Mouse (Mus musculus): ENCODE results near the gene Wbp1l. TPM values are rescaled to one million over a fixed set of nuclear protein-coding genes. Genes with fewer than 3 reads are reported as not detected.

The Wbp1l gene
- total and polyA plus RNA-seq, 3 experiments, result 52.9 to 70.0 TPM; not detected in 1

Other genes starting within 250 kb of the Wbp1l start
- gene 2310034G01Rik, start 248.8 kb upstream of the Wbp1l start, total RNA-seq (2012; rRNA removed), result 0.50 and 0.78 TPM in 2 replicates
- gene 2310034G01Rik, start 248.8 kb upstream of the Wbp1l start, polyA plus RNA-seq (2012; ENCODE audit: insufficient read depth in 1 of 2, insufficient read length in 2 of 2, low read depth in 1 of 2, low replicate concordance in 2 of 2, missing spikeins in 1 of 2), result under 1 TPM in 1 of 2 experiments, not detected in 1; 0.95 TPM
- gene Actr1a, start 203.3 kb upstream of the Wbp1l start, total RNA-seq (2012; rRNA removed), result 140 TPM in 2 replicates
- gene Actr1a, start 203.3 kb upstream of the Wbp1l start, polyA plus RNA-seq (2012; ENCODE audit: insufficient read depth in 1 of 2, insufficient read length in 2 of 2, low read depth in 1 of 2, low replicate concordance in 2 of 2, missing spikeins in 1 of 2), result 100 to 1,000 TPM; 193 to 530 TPM
- 11.4 and 13.7 TPM in 2 replicates for gene Sufu, start 202.2 kb upstream of the Wbp1l start, total RNA-seq (2012; rRNA removed)
- 10 to 100 TPM in 1 of 2 experiments, not detected in 1; 42.5 TPM for gene Sufu, start 202.2 kb upstream of the Wbp1l start, polyA plus RNA-seq (2012; ENCODE audit: insufficient read depth in 1 of 2, insufficient read length in 2 of 2, low read depth in 1 of 2, low replicate concordance in 2 of 2, missing spikeins in 1 of 2)
- 19.1 and 21.2 TPM in 2 replicates for gene Trim8, start 97.4 kb upstream of the Wbp1l start, total RNA-seq (2012; rRNA removed)
- 10 to 100 TPM in 1 of 2 experiments, not detected in 1; 57.2 TPM for gene Trim8, start 97.4 kb upstream of the Wbp1l start, polyA plus RNA-seq (2012; ENCODE audit: insufficient read depth in 1 of 2, insufficient read length in 2 of 2, low read depth in 1 of 2, low replicate concordance in 2 of 2, missing spikeins in 1 of 2)
- 62.4 and 74.8 TPM in 2 replicates for gene Arl3, start 25.9 kb upstream of the Wbp1l start, total RNA-seq (2012; rRNA removed)
- gene Arl3, start 25.9 kb upstream of the Wbp1l start, polyA plus RNA-seq (2012; ENCODE audit: insufficient read depth in 1 of 2, insufficient read length in 2 of 2, low read depth in 1 of 2, low replicate concordance in 2 of 2, missing spikeins in 1 of 2), result 100 to 1,000 TPM in 1 of 2 experiments, not detected in 1; 123 TPM
- gene Sfxn2, start 25.7 kb upstream of the Wbp1l start, total RNA-seq (2012; rRNA removed), result 16.1 and 20.3 TPM in 2 replicates
- gene Sfxn2, start 25.7 kb upstream of the Wbp1l start, polyA plus RNA-seq (2012; ENCODE audit: insufficient read depth in 1 of 2, insufficient read length in 2 of 2, low read depth in 1 of 2, low replicate concordance in 2 of 2, missing spikeins in 1 of 2), result 10 to 100 TPM; 21.2 to 36.6 TPM
- not detected in 2 replicates for gene Cyp17a1, start 74.1 kb downstream of the Wbp1l start, total RNA-seq (2012; rRNA removed)
- gene Cyp17a1, start 74.1 kb downstream of the Wbp1l start, polyA plus RNA-seq (2012; ENCODE audit: insufficient read depth in 1 of 2, insufficient read length in 2 of 2, low read depth in 1 of 2, low replicate concordance in 2 of 2, missing spikeins in 1 of 2), result not detected
- 4.1 and 5.1 TPM in 2 replicates for gene Borcs7, start 90.8 kb downstream of the Wbp1l start, total RNA-seq (2012; rRNA removed)
- gene Borcs7, start 90.8 kb downstream of the Wbp1l start, polyA plus RNA-seq (2012; ENCODE audit: insufficient read depth in 1 of 2, insufficient read length in 2 of 2, low read depth in 1 of 2, low replicate concordance in 2 of 2, missing spikeins in 1 of 2), result 10 to 100 TPM in 1 of 2 experiments, not detected in 1; 11.1 TPM
- gene As3mt, start 108.4 kb downstream of the Wbp1l start, total RNA-seq (2012; rRNA removed), result 17.0 and 22.8 TPM in 2 replicates
- 10 to 100 TPM in 1 of 2 experiments, not detected in 1; 52.2 TPM for gene As3mt, start 108.4 kb downstream of the Wbp1l start, polyA plus RNA-seq (2012; ENCODE audit: insufficient read depth in 1 of 2, insufficient read length in 2 of 2, low read depth in 1 of 2, low replicate concordance in 2 of 2, missing spikeins in 1 of 2)
- 4.0 and 5.7 TPM in 2 replicates for gene Cnnm2, start 162.5 kb downstream of the Wbp1l start, total RNA-seq (2012; rRNA removed)
- 10 to 100 TPM in 1 of 2 experiments, not detected in 1; 10.7 TPM for gene Cnnm2, start 162.5 kb downstream of the Wbp1l start, polyA plus RNA-seq (2012; ENCODE audit: insufficient read depth in 1 of 2, insufficient read length in 2 of 2, low read depth in 1 of 2, low replicate concordance in 2 of 2, missing spikeins in 1 of 2)

Data from MEL (cell line).